Mouse (Mus musculus) frontal cortex, postnatal 36 days (tissue): ENCODE measurements at regions not wholly inside any gene's neighbourhood (a gene's known extent, or its start where the extent isn't known, plus 50 kb on each side); places are given as distances from the start of the nearest gene placed in this dataset.

Experiments used
- DNase-seq, 2 experiments: peaks; one replicate each; pipeline ENCODE4 v3.0.0; 2022; ENCODE audit warnings: low spot score in 2 of 2

GRCm38 (mm10) chr5:69678268-69678667 lies 86.1 kb upstream of the Gnpda2 start:
- no peak for DNase-seq

GRCm38 (mm10) chr5:69665555-69665954 lies 73.4 kb upstream of the Gnpda2 start:
- peak; percentile 15 to 21 for DNase-seq

- DNase-seq, result no peak
These were observed 71.8 kb upstream of the Gnpda2 start for GRCm38 (mm10) chr5:69663961-69664360.
